Comparison of ENCODE assay signal across 30 mouse cellular contexts in the genomic region with DNA sequence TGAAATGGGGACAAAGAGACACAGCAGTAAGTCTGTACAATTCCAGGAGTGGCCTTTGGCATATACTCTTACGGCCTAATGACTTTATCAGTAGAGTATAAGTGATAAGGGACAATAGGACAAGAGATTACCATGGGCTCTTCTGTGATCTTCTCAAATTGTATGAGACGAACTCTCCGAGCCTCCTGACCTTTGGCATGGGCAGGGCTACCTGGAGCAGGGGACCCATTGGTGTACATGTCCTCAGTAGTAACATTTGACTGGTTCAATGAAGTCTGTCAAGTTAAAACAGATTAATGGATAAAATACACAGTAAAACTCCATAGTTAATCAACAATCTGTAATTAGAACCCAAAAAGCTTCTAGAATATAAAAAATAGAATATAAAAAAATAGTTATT. TPM values are rescaled to one million over a fixed set of nuclear protein-coding genes. Genes with fewer than 3 reads are reported as not detected.
"Had no signal": no experiment of that assay in that cellular context is flagged by ENCODE, and none has a peak within 500 bp of the region (broad histone marks: within the 10 kb centered on the region; RNA-seq: fewer than 3 reads in every experiment).

No protein-coding gene starts in this region.

- H3K9ac ChIP-seq: heart, embryonic 12.5 days; hindbrain, embryonic 12.5 days; hindbrain, embryonic 15.5 days; limb, embryonic 13.5 days; limb, embryonic 15.5 days; liver, embryonic 12.5 days; liver, embryonic 14.5 days had no signal

- H3K27me3 ChIP-seq: heart, embryonic 12.5 days; hindbrain, embryonic 12.5 days; hindbrain, embryonic 15.5 days; limb, embryonic 13.5 days; limb, embryonic 15.5 days; liver, embryonic 12.5 days had no signal

- H3K4me3 ChIP-seq: gastrocnemius, adult 2 months; heart, embryonic 10.5 days; heart, embryonic 12.5 days; hindbrain, embryonic 10.5 days; hindbrain, embryonic 12.5 days; hindbrain, embryonic 15.5 days; layer of hippocampus, adult 2 months; limb, embryonic 13.5 days; limb, embryonic 15.5 days; liver, embryonic 12.5 days had no signal

- ATAC-seq: hindbrain, postnatal 0 days; liver, embryonic 12.5 days had no signal

- H3K27ac ChIP-seq: gastrocnemius, adult 2 months; heart, embryonic 10.5 days; hindbrain, embryonic 10.5 days; hindbrain, embryonic 12.5 days; hindbrain, embryonic 15.5 days; hindbrain, postnatal 0 days; kidney, postnatal 0 days; layer of hippocampus, adult 2 months; limb, embryonic 13.5 days; limb, embryonic 15.5 days; liver, embryonic 12.5 days; liver, embryonic 14.5 days had no signal

- H3K4me2 ChIP-seq: heart, embryonic 12.5 days; hindbrain, embryonic 12.5 days; hindbrain, embryonic 15.5 days; limb, embryonic 13.5 days; limb, embryonic 15.5 days; liver, embryonic 12.5 days had no signal

- DNase-seq: gastrocnemius, adult 2 months; gastrocnemius, postnatal 10 days; gastrocnemius, postnatal 25 days; heart, adult 18-20 months; heart, postnatal 10 days; heart, postnatal 4 days; kidney, adult 18-20 months; kidney, postnatal 4 days; layer of hippocampus, postnatal 36 days; left cerebral cortex, postnatal 4 days had no signal

- H3K9me3 ChIP-seq: heart, embryonic 10.5 days; heart, embryonic 12.5 days; hindbrain, embryonic 10.5 days; hindbrain, embryonic 12.5 days; hindbrain, embryonic 15.5 days; limb, embryonic 13.5 days; limb, embryonic 15.5 days; liver, embryonic 12.5 days had no signal

- H3K4me1 ChIP-seq: heart, embryonic 10.5 days; heart, embryonic 12.5 days; hindbrain, embryonic 10.5 days; hindbrain, embryonic 12.5 days; hindbrain, embryonic 15.5 days; limb, embryonic 15.5 days had no signal

- H3K36me3 ChIP-seq: hindbrain, embryonic 10.5 days; hindbrain, embryonic 12.5 days; hindbrain, embryonic 15.5 days had no signal

RNA-seq across cellular contexts. Expression of a gene that starts 38.0 kb away (rescaled TPM):
- polyA plus RNA-seq: frontal cortex, adult 2 months; heart, embryonic 10.5 days; heart, embryonic 12.5 days; heart, embryonic 14.5 days; heart, embryonic 16.5 days; hindbrain, embryonic 10.5 days; hindbrain, embryonic 12.5 days; hindbrain, embryonic 15.5 days; hindbrain, postnatal 0 days; intestine, embryonic 14.5 days; kidney, embryonic 14.5 days; limb, embryonic 11.5 days; limb, embryonic 13.5 days; limb, embryonic 15.5 days; liver, adult 2 months; liver, embryonic 12.5 days; liver, embryonic 14.5 days; liver, embryonic 16.5 days had no signal
